31 mouse cellular contexts compared by ENCODE assay signal in genomic region chr16:45397440-45397839, GRCm38 (mm10). TPM values are rescaled to one million over a fixed set of nuclear protein-coding genes. Genes with fewer than 3 reads are reported as not detected.
DNase-seq lines count a peak whose midpoint lies in the region; ATAC-seq and TF ChIP-seq lines count a peak whose summit lies in the region.
"Had no signal": no experiment of that assay in that cellular context is flagged by ENCODE, and none has a peak within 500 bp of the region (broad histone marks: within the 10 kb centered on the region; RNA-seq: fewer than 3 reads in every experiment).

No protein-coding gene starts in this region.

- H3K27me3 ChIP-seq in forebrain, embryonic 14.5 days (replicated peaks; ENCODE audit: control insufficient read depth, insufficient read depth, low read length) = no peaks in the 10 kb centered on the region
- no peaks in the 10 kb centered on the region for H3K27me3 ChIP-seq in forebrain, embryonic 11.5 days (ENCODE audit: control insufficient read depth, insufficient read depth, low read length)
- H3K27me3 ChIP-seq in CH12.LX (replicated peaks) = no peaks in the 10 kb centered on the region
- H3K27me3 ChIP-seq: embryonic facial prominence, embryonic 15.5 days; heart, embryonic 12.5 days; kidney, embryonic 15.5 days; neural tube, embryonic 13.5 days had no signal

- H3K9ac ChIP-seq in forebrain, embryonic 14.5 days (ENCODE audit: low read length) = no peak overlapping the region
- no peak overlapping the region for H3K9ac ChIP-seq in forebrain, embryonic 11.5 days (ENCODE audit: low read length)
- no peak overlapping the region for H3K9ac ChIP-seq in CH12.LX (ENCODE audit: insufficient read depth, low read depth)
- H3K9ac ChIP-seq: embryonic facial prominence, embryonic 15.5 days; heart, embryonic 12.5 days; hindbrain, embryonic 14.5 days; kidney, embryonic 15.5 days; liver, embryonic 14.5 days; neural tube, embryonic 13.5 days had no signal

- H3K4me3 ChIP-seq in forebrain, embryonic 14.5 days (ENCODE audit: low read depth, low read length) = no peak overlapping the region
- no peak overlapping the region for H3K4me3 ChIP-seq in forebrain, embryonic 11.5 days (ENCODE audit: low read depth, low read length)
- H3K4me3 ChIP-seq in CH12.LX (replicated peaks in 1 of 3; ENCODE audit: low read depth in 2 of 3, low read length in 2 of 3, poor library complexity in 1 of 3) = no peak overlapping the region
- H3K4me3 ChIP-seq: embryonic facial prominence, embryonic 10.5 days; embryonic facial prominence, embryonic 15.5 days; heart, embryonic 12.5 days; kidney, embryonic 15.5 days; layer of hippocampus, adult 2 months; neural tube, embryonic 13.5 days had no signal

- H3K36me3 ChIP-seq in forebrain, embryonic 14.5 days (ENCODE audit: control insufficient read depth, insufficient read depth, low read length) = peaks cover 14% of the 10 kb centered on the region
- H3K36me3 ChIP-seq in forebrain, embryonic 11.5 days (ENCODE audit: control insufficient read depth, insufficient read depth, low read length) = no peaks in the 10 kb centered on the region
- peaks cover 24 to 34% of the 10 kb centered on the region in 2 experiments for H3K36me3 ChIP-seq in CH12.LX (replicated peaks in 1 of 2; ENCODE audit: control insufficient read depth in 1 of 2, insufficient read depth in 1 of 2, low read length in 1 of 2)
- H3K36me3 ChIP-seq: embryonic facial prominence, embryonic 10.5 days; embryonic facial prominence, embryonic 15.5 days; G1E; heart, embryonic 12.5 days; kidney, embryonic 15.5 days had no signal

- 60% methylated on average over 2 of the region's 2 CpGs for WGBS in forebrain, embryonic 14.5 days
- 85% methylated on average over 2 of the region's 2 CpGs for whole genome bisulfite sequencing in forebrain, embryonic 11.5 days

- no peak overlapping the region for H3K27ac ChIP-seq in forebrain, embryonic 14.5 days (ENCODE audit: low read depth, low read length)
- no peak overlapping the region for H3K27ac ChIP-seq in forebrain, embryonic 11.5 days (ENCODE audit: low read depth, low read length)
- H3K27ac ChIP-seq in CH12.LX (ENCODE audit: insufficient read depth, low read depth) = 0 out of 2 replicates have a peak overlapping the region, but pooled peaks have one; percentile 10
- H3K27ac ChIP-seq: embryonic facial prominence, embryonic 10.5 days; embryonic facial prominence, embryonic 15.5 days; hindbrain, embryonic 14.5 days; kidney, embryonic 15.5 days; layer of hippocampus, adult 2 months; liver, embryonic 14.5 days; neural tube, embryonic 13.5 days; stomach, postnatal 0 days had no signal

- in situ Hi-C loops in CH12.LX (cut with MboI; ENCODE audit: low pct_ligation_motif_present, low pct_unique_long_range_greater_than_20kb, low sequenced_read_pairs) = no loop called here

- no peak for TF ChIP-seq EP300 in CH12.LX (IDR thresholded peaks at IDR 0.05; ENCODE audit: low read length)

- TF ChIP-seq POLR2A in CH12.LX (IDR thresholded peaks at IDR 0.05; ENCODE audit: low read depth, low read length) = no peak

- H3K79me2 ChIP-seq in CH12.LX (replicated peaks; ENCODE audit: control insufficient read depth, extremely low read depth, insufficient read depth, poor library complexity, severe bottlenecking) = peaks cover 3% of the 10 kb centered on the region; the same call in 1 of the 2 replicates

- no peak for TF ChIP-seq CTCF in CH12.LX (conservative IDR thresholded peaks at IDR 0.05 in 1 of 2, IDR thresholded peaks at IDR 0.05 in 1 of 2; ENCODE audit: low read depth in 2 of 2, low read length in 2 of 2)

- no peak for TF ChIP-seq RAD21 in CH12.LX (IDR thresholded peaks at IDR 0.05; ENCODE audit: low read depth, low read length)

- no peaks in the 10 kb centered on the region for H3K4me1 ChIP-seq in forebrain, embryonic 14.5 days (ENCODE audit: control insufficient read depth, insufficient read depth, low read length)
- H3K4me1 ChIP-seq in forebrain, embryonic 11.5 days (replicated peaks; ENCODE audit: control insufficient read depth, insufficient read depth, low read length) = 0 out of 2 replicates have a peak, but pooled peaks cover 2% of the 10 kb centered on the region
- H3K4me1 ChIP-seq in CH12.LX (ENCODE audit: control insufficient read depth in 1 of 2, insufficient read depth in 2 of 2) = peaks cover 4 to 14% of the 10 kb centered on the region in 2 experiments; a peak in 3 of 4 replicates
- H3K4me1 ChIP-seq: embryonic facial prominence, embryonic 10.5 days; embryonic facial prominence, embryonic 15.5 days; kidney, embryonic 15.5 days; neural tube, embryonic 13.5 days had no signal

- dilution Hi-C loops in CH12.LX (cut with MboI; ENCODE audit: extremely low pct_ligation_motif_present, extremely low pct_unique_long_range_greater_than_20kb, low sequenced_read_pairs) = no loop called here

- no peaks in the 10 kb centered on the region for H3K9me3 ChIP-seq in forebrain, embryonic 14.5 days (replicated peaks; ENCODE audit: control insufficient read depth, low read length)
- H3K9me3 ChIP-seq in forebrain, embryonic 11.5 days (ENCODE audit: control insufficient read depth, low read length) = no peaks in the 10 kb centered on the region
- no peaks in the 10 kb centered on the region for H3K9me3 ChIP-seq in CH12.LX (replicated peaks; ENCODE audit: low read length)
- H3K9me3 ChIP-seq: embryonic facial prominence, embryonic 10.5 days; embryonic facial prominence, embryonic 15.5 days; G1E; heart, embryonic 12.5 days; kidney, embryonic 15.5 days; neural tube, embryonic 13.5 days had no signal

- peak; percentile 17; the same call in 1 of the 2 replicates for ATAC-seq in cerebellum, adult (ENCODE audit: insufficient number of reproducible peaks, low FRiP score, low TSS enrichment)
- ATAC-seq in forebrain, embryonic 14.5 days = peak; percentile 63; the same call in 1 of the 2 replicates
- no peak for ATAC-seq in forebrain, embryonic 11.5 days (replicated peaks; ENCODE audit: low FRiP score)
- ATAC-seq: inflammation-experienced regulatory T-cells, adult 6 months had no signal

- no peak for DNase-seq in cerebellum, postnatal 4 days (ENCODE audit: low spot score in 2 of 2)
- DNase-seq in forebrain, embryonic 14.5 days (ENCODE audit: low spot score) = peak; percentile 62
- DNase-seq in forebrain, embryonic 11.5 days (ENCODE audit: low spot score) = no peak
- peak; percentile 19 for DNase-seq in layer of hippocampus, adult 9-11 months
- no peak for DNase-seq in layer of hippocampus, postnatal 10 days (ENCODE audit: low spot score in 2 of 2)
- DNase-seq in CH12.LX (ENCODE audit: extremely low read depth) = no peak
- DNase-seq in lung, postnatal 14 days = no peak
- DNase-seq: adrenal gland, adult 8-10 months; heart, adult 2 months; heart, postnatal 4 days; kidney, adult 11 months; kidney, postnatal 36 days; layer of hippocampus, postnatal 36 days; liver; lung, adult 2 months; lung, postnatal 10 days; right cerebral cortex, postnatal 14 days; thymus, adult 18-20 months; thymus, postnatal 25 days had no signal

- H3K4me2 ChIP-seq in forebrain, embryonic 14.5 days (ENCODE audit: low read length) = no peak overlapping the region
- no peak overlapping the region for H3K4me2 ChIP-seq in forebrain, embryonic 11.5 days (ENCODE audit: low read depth, low read length, severe bottlenecking)
- no peak overlapping the region for H3K4me2 ChIP-seq in CH12.LX (ENCODE audit: insufficient read depth, low read depth, poor library complexity, severe bottlenecking)
- H3K4me2 ChIP-seq: embryonic facial prominence, embryonic 15.5 days; heart, embryonic 12.5 days; hindbrain, embryonic 14.5 days; kidney, embryonic 15.5 days; neural tube, embryonic 13.5 days had no signal

TF ChIP-seq in CH12.LX, 34 proteins besides CTCF, POLR2A, EP300 and RAD21:
- no peak for TF ChIP-seq CHD1 (IDR thresholded peaks at IDR 0.05; ENCODE audit: low read depth, low read length)
- TF ChIP-seq ZKSCAN1 (IDR thresholded peaks at IDR 0.05; ENCODE audit: borderline replicate concordance, low read depth, low read length) = no peak

RNA-seq across cellular contexts. Expression of gene Cd200, which starts 11.4 kb away (rescaled TPM):
- polyA plus RNA-seq in forebrain, embryonic 14.5 days (2014; fragmentation: Nextera tagmentation; extraction: Ambion mirVana) = 209 and 237 TPM in 2 replicates
- polyA plus RNA-seq in forebrain, embryonic 11.5 days (2014; fragmentation: Nextera tagmentation; extraction: Ambion mirVana) = 27.3 and 33.3 TPM in 2 replicates
- total RNA-seq in layer of hippocampus, postnatal 10 days (2021) = 100 to 1,000 TPM; 175 to 176 TPM
- total RNA-seq in CH12.LX (2012; rRNA removed) (63.0 and 77.5 TPM in 2 replicates), CH12.LX (2014; rRNA removed) (13.7 and 15.1 TPM in 2 replicates)
- 15.3 and 17.0 TPM in 2 replicates for polyA plus RNA-seq in CH12.LX (2012; ENCODE audit: insufficient read length, low read depth)
- total RNA-seq: G1E had no signal
- polyA plus RNA-seq: G1E had no signal

Comparison
In these comparisons a context has a peak if more than half of its experiments do, and no peak if none do; other contexts are left out.
1. DNase-seq: peak in forebrain, embryonic 14.5 days (single experiment) and layer of hippocampus, adult 9-11 months (single experiment); none in cerebellum, postnatal 4 days (0 of 2), forebrain, embryonic 11.5 days (single experiment), layer of hippocampus, postnatal 10 days (0 of 2), CH12.LX (single experiment) and lung, postnatal 14 days (single experiment).